Mouse (Mus musculus) cerebellum, postnatal 4 days (tissue): ENCODE measurements at regions not wholly inside any gene's neighbourhood (a gene's known extent, or its start where the extent isn't known, plus 50 kb on each side); places are given as distances from the start of the nearest gene placed in this dataset.

Experiments
- DNase-seq, 2 experiments: peaks; one replicate each; pipeline ENCODE4 v3.0.0; 2022; ENCODE audit warnings: low spot score in 2 of 2, mixed read lengths in 1 of 2

DNA sequence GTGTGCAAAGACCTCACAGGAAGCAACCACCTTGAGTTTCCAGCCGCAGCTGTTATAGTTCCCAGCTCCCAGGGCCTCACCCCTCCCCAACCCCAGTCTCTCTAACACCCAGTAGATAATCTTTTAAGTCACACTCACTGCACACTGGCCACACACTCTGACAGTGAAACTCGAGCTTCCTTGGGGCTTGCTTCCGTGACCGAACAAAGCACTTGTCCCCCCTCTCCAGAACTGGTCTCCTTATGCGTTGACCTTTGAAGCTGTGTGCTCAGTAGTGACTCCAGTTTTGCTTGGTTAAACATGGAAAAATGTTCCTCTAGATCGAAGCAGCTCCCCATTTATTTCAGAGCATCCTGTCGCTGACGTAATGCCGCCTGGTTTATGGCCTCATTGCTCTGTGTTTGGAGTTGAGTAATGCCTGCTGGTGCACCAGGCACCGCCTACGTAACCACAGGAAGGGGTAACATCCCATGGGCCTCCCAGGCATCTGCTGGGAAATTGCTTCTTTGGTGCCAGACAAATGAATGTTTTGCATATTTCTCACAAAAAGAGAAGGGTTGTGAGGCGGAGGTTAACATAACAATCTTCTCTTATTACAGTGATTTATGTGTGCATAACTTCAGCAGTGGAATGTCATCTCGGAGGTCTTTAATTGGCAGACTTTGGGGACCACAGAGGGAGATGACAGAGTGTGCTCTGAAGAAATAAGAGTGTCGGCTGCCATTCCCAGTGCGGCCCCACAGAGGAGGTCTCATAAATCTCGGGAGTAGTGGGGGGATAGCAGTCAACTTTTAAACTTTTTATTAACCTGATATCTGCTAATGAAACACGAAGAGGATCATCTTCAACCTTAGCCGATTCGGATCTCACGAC, 292.7 kb upstream of the Zfp507 start:
- no peak for DNase-seq

DNA sequence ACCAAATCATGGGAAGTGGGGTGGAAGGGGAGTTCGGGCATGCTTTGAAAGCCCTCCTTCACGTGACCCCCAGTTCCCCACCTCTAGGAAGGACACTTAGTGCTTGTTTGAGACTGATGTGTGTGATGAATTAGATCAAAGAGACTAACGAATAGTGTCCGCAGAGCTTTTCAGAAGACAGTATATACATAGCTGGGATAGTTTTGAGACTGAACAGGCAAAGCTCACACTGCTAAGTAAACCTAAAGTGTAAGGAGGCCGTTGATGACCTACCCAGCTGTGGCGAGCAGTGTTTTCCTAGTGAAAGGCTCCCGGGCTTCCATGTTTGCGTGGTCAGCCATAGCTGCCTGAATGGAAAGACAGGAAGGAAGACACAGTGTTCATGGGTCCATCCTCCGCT, 288.3 kb upstream of the Zfp507 start:
- no peak for DNase-seq

DNA sequence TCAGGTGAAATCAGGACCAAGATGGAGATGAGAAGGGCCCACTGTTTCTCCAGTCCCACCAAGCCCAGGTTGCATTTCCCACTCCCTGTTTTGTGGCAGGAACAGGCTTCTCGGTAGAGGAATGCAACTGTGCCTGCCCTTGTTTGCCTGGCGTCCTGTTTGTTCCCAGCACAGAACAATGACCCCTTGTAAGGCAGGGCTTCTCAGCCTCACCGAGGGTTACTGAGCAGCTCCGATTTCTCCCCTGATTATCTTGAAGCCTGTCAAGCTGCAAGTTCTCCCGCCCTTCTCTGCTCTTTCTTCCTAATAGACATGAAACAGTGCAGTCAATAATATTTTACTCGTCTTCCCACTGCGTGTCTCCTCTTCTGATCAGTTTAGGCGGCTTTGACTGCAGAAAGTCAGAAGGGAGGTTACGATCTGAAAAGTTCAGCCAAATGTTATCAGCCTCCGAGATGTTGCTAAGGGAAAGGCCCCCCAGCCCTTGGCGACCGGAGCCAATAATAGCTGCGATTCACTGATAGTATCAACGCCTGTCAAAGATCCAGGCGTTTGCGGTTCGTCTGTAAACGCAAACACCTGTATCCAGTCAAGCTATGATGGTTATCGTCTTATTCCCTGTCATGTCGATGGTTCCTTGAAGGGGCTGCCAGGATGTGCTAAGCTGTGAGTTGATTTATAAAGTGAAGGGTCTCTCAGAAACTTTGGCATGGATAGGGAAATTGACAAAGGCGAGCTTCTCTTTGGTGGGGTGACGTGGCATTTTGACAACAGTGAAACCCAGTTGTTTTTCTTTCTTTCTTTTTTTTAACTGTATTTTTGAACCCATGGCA, 287.7 kb upstream of the Zfp507 start:
- no peak for DNase-seq

DNA sequence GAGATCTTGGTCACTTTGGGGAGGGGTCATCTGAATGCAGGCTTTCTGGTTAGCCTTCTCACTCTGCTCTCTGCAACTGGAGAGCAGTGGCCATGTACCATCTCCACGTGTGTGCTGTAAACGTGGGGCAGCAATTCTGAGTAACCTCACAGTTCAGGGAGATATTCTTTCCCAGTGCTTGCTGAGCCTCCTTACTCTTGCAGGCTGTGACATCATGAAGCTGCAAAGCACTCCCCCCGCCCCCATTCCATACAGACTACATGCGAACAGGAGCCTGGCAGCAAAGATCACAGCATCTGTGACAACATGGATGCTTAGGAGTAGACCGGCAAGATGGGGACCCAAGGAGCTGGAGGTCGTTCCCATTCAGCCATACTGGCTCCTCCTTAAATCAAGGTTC, 284.8 kb upstream of the Zfp507 start:
- DNase-seq, result no peak

DNA sequence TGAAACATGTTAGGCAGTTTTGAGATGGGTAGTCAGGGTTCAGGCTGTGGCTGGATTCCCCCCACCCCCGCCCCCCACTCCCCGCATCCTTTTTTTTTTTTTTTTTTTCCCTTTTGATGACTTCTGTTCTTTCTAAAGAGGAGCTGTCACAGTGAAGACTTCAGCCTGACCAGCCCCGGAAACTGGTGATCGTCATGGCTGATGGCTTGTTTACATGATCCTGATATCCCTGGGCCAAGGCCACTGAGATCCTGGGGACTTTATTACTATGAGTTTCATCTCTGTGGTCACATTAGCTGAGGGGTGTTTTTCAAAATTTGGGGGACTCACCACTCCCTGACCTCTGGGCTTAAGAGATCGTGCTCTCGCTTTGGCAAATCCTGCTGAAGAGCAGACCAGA, 275.9 kb upstream of the Zfp507 start:
- no peak for DNase-seq

DNA sequence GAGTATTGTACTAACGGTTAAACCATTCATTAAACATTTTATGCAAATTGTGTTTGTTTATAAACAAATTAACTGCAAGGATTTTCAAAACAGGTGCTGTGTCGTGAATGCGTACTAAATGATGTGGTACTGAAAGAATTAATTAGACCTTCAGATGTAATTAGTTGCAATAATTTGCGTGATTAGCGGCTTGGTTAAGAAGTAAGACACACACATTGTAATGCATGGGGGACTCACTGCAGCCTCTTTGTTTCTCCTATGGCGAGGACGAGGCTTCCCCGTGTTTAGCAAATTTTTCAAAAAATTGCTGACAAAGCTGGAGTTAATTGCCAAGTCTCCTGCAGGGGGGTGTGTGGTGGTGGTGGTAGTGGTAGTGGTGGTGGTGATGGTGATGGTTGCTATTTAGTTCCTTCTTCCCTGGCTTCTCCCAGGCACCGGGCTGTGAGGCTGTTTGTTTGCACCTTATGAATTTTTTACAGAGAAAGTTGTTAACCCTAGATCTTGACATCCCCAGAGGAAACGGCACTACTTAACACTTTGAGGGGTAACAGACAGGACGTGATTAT, 275.4 kb upstream of the Zfp507 start:
- DNase-seq, result no peak

DNA sequence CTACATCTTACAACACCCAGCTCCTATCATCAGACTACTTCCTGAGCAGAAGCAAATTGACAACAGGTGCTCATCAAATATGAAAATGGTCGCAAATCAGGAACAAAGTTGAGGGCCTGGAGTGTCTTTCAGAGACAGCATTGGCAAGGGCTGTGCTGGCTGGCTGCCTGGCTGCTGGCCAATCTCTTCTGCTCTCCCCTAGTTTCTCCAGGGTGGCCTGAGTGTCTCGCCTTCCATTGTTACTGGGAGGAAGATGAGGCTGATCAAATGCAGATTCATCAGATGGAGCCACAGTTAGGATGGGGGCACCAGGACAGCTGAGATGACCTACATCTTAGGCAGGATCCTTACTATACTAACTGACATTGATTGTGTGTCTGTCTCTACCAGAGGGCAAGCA, 274.5 kb upstream of the Zfp507 start:
- peak in 1 of 2 experiments; percentile 39 for DNase-seq

DNA sequence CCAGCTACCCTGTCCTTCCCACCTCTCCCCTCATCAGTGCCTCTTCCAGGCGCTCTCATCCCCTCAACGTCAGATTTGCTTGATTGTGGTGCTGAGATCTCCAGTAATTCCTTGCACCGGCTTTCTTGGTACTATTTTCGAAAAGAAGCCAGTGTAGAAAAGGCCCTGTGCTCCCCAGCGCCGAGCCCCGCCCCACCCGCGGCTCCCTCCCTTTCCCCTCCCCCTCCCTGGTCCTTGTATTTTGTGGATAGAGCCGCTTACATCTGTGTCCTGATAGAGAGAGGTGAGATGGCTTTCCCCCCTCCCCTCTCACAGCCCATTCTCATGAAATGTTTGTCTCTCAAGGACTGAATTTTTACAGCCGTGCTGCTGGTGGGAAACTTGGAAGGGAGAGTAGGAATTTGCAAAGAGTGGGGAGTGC, 273.2 kb upstream of the Zfp507 start:
- no peak for DNase-seq

DNA sequence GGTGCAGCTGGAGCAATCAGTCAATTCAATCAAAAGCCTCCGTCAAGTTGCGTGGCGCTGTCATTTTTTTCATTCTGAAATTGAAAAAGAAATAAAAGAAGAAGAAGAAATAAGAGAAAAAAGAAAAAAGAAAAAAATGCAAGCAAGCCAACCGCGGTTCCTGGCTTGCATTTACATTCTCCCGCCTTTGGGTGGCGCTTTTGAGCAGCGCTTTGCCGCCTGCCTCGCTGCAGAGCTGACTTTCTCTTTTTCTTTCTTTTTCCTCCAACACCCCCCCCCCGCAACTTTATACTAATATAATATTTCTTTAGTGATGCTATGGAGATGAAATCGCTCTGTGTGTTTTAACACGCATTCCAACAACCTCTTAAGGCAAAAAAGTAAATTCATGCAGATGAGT, 269.0 kb upstream of the Zfp507 start:
- peak in 1 of 2 experiments; percentile 59 for DNase-seq

DNA sequence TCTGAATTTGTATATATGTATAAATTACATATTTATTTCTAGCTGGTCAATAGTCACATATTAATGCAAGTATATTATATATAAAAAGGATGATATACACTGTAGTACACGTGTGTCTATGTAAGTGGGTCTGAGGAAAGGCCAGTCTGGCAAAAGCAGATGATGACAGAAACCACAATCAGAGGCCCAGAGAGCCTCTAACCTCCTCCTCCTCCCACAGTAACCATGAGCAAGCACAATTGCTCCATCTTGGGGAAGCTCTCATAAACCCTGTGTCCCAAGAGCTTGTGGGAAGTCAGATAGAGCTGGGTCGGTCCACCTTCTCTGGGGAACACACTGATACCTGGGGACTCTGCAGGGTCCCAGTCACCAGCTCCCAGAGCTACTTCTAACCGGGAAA, 263.9 kb upstream of the Zfp507 start:
- DNase-seq, result no peak

DNA sequence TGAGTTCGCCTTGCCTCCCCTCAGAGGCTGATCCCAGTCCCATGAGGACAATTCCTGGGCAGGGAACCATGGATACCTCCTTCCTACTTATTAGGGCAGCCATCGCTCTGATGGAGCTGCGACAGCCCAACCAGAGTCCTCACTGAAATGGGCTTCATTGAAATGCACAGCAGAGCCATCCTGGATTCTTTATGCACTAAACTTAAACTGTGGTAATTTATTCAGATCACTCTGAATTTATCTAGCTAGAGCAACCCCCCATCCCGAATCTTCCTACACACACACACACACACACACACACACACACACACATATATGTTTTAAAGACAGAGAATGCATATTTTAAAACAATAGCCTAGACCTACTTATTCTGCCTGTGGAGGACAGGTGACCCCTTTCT, 258.9 kb upstream of the Zfp507 start:
- DNase-seq, result no peak

DNA sequence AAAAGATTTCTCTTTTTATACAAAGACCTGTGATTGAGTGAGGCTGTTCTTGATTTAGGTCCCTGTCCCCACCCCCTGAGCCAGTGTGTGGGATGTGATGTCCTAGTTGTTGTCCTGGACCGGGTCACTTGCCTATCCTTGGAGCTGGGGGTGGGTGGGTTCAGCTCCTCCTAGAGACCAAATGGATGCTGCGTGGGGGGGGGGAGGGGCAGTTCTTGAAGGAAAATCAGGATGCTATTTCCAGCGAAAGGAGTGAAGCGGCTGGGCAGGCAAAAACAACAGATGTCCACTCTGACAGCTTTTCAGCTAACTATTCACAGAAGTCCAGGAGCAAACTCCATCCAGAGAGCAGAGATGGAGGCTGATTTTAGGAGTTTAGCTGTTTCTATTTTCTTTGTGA, 257.6 kb upstream of the Zfp507 start:
- DNase-seq, result no peak

DNA sequence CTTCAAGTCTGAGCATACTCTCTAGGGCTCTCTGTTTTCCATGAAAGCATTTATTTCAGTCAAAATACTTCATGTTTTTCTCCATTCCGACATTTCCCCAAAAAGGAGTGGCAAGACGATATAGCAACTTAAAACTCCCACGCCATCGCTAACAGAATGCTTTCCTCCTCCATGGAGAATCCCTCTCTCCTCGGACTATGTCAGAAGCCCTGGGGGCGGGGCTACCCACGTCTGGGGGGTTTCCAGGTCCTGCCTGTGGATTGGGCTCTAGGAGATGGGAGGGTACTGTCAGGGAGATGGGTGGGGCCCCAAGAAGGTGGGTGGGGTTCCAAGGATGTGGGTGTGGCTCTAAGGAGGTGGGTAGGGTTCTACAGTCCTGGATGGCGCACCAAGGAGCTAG, 243.2 kb upstream of the Zfp507 start:
- DNase-seq, result no peak

DNA sequence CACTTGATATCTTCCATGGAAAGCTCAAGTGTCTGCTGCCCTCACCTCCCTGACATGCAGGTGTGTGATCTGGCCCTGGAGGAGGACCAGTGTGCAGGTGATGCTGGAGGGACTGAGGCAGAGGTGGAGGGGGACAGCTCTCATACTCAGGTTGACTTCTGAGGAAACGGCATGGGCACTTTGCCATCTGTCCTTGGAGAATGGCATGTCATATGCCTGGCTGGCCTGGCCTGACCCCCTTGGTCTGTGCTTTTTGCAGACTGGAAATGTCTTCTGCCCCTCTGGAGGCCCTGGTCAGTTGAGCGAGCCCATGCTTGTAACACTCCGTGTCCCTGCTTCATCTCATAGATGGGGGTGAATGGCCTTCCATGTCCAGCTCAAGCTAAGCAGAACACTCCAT, 229.1 kb upstream of the Zfp507 start:
- DNase-seq, result no peak

DNA sequence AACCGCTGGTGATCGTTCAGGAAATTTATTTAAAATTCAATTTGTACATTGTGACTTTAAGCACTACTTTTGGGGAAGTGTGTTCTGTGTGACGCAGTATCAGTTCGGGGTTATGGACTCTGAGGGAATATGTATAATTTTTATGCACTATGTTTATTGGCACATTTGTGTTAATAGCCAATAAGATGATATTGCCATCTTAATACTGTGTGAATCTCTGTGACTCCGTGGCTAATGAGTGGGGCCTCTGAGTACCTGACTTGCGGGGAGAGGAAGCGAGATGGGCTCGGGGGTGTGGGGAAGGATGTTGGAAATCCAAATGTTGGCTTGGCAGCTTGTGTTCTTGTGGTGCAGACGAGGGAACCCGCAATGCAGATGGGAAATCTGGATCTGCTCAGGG, 220.2 kb upstream of the Zfp507 start:
- no peak for DNase-seq

DNA sequence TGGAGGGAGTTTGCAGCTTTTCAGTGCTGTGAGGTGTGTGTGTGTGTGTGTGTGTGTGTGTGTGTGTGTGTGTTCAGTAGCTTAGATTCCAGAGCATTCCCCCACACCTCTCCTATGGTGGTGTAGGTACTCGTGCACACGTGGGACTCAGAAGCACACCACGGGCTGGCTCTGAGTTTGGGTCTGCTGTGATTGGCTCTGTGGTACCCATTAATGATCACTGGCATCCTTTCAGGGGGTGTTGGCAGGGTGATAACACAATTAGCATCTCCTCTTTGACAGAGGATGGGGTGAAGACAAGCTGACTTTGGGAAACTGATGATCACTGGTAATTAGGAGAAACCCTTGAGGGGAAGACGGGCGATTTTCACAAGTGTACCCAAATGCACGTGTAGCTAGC, 219.7 kb upstream of the Zfp507 start:
- no peak for DNase-seq

DNA sequence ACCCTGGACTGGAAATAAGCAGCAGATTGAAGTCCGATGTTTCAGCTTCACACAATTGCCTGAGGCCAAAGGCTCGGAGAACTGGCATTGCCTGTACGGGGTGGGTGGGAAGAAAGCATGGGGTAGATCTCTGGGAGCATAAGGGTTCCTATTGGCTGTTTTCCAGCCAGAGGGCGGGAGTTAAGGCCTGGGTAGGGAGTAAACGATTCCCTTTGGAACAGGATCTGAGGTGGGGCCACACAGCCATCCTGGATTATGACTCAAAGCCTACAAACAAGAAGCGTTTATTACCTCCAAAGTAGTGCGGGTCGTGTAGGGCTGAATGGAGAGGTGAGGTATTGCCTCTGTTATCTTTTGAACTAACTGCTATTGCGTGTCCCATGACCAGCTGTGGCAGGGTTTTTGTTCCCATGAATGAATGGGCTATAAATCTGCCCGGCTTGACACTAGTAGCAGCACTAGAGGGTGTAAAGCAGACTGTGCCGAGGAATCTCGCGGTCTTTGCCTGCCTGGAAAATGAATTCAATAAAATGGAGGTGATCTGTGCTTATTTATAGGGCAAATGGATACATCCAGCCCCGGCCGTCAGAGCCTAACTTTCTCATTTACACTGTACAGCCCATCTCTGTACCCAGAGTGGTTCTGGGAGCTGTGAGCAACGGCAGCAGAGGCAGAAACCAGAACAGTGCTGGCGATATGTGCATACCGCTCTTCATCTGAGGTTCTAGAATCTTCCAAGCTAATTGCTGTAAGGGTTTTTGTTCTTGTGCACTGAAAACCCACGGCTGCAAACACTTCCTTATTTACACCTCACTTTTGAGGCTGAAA, 214.3 kb upstream of the Zfp507 start:
- DNase-seq, result no peak

DNA sequence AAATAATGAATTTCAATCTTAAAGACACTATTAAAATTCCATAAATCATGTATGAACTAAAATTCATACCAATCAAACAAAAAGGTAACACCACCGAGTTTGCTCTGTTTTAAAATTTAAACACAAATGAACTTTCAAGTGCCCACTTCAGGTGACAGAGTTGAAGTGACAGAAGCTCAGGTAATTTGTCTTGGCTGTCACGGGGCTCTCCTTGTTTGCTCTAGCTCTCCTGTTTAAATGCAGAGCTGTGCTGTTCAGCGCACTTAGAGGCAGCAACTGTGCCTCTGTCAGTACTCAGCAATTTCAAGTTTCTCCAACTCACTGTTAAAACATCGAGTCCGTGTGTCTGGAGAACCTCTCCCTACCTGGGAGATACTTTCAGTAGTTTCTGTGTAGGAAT, 193.8 kb upstream of the Zfp507 start:
- DNase-seq, result no peak

DNA sequence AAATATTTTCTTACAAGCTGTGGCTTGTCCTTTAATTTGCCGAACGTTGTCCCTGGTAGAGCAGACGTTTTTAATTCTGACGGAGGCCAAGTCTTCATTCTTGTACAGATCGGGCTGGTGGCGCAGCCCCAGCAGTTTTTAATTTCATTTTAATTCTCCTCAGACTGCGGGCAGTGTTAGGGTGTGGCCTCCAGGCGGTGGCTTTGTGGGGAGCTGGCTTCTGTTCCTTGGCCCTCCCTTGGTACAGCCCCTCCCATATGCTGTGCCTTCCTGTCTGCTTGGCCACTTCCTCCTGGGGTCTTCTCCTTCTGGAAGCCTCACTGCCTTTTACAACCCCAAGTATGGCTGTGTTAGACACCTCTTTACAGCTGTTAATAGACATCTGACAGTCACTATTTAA, 189.7 kb upstream of the Zfp507 start:
- no peak for DNase-seq

DNA sequence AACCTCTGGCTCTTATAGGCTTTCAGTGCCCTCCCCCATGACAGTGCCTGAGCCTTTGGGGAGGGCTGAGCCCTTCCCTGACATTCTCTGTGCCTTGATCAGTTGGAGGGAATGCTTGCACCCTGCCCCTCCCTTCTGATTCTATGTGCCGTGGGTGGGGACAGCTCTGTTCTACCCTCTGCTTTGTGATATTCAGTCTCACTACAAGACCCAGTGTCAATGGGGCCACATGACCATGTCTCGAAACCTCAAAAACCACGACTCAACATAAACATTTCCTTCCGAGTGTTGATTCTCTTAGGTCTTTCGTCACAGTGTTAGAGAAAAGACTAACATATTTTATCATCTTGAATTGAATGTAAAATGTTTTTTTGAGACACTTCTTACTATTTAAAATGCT, 188.3 kb upstream of the Zfp507 start:
- DNase-seq, result no peak

DNA sequence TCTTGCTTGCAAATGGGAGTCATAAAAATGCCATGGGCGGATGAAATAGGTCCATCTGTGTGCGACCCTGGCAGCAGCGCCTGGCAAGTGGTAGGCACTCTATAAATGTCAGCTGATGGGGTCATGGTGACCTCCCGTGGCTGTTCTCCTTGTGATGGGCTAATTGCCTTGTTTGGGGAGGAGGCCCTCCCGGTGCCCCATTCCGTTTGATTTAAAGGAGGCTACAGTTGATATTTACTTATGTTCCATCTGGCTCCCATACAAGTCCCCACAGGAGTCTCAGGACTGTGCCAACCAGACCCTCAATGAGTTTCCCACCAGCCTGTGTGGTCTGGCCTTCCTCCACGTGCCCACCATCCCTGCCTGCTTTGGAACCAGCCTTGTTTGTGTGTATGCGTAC, 186.7 kb upstream of the Zfp507 start:
- DNase-seq, result peak in 1 of 2 experiments; percentile 52
